Mouse (Mus musculus) lung, embryonic 14.5 days (tissue): ENCODE results near the gene Sgpp2. TPM values are rescaled to one million over a fixed set of nuclear protein-coding genes. Genes with fewer than 3 reads are reported as not detected.
A peak's percentile ranks its signal among the peaks of the same experiment; 100 is the strongest.

Source experiments
- ATAC-seq: fragments of 200-750 bp; cut with Nextera tagmentation; 2 replicates; pipeline ENCODE4 v1.8.0; 2017; ENCODE audit warnings: mild to moderate bottlenecking, moderate TSS enrichment, moderate library complexity; ENCODE audit not compliant: insufficient read depth
- DNase-seq: peaks from one replicate; pipeline ENCODE4 v3.0.0-alpha.2; 2015
- H3K27ac ChIP-seq: fragments of 300-500 bp; sonication (generic); 2 replicates; pipeline ENCODE4 v1.5.1; 2014; ENCODE audit warnings: low read depth, mild to moderate bottlenecking, moderate library complexity
- H3K27me3 ChIP-seq: fragments of 300-500 bp; sonication (generic); 2 replicates; pipeline ENCODE4 v1.6.1; 2014; ENCODE audit warnings: low read length, control low read depth; ENCODE audit not compliant: insufficient read depth
- H3K36me3 ChIP-seq: fragments of 300-500 bp; sonication (generic); 2 replicates; pipeline ENCODE4 v1.6.1; 2014; ENCODE audit warnings: control low read depth; ENCODE audit not compliant: insufficient read depth
- H3K4me1 ChIP-seq: fragments of 300-500 bp; sonication (generic); 2 replicates; pipeline ENCODE4 v1.6.1; 2014; ENCODE audit warnings: antibody characterized with exemption, control low read depth; ENCODE audit not compliant: insufficient read depth
- H3K4me2 ChIP-seq: fragments of 300-500 bp; sonication (generic); 2 replicates; pipeline ENCODE4 v1.6.1; 2014; ENCODE audit warnings: mild to moderate bottlenecking
- H3K4me3 ChIP-seq: fragments of 300-500 bp; sonication (generic); 2 replicates; pipeline ENCODE4 v1.5.1; 2014; ENCODE audit warnings: low read depth, low read length
- H3K9ac ChIP-seq: fragments of 300-500 bp; sonication (generic); 2 replicates; pipeline ENCODE4 v1.6.1; 2014
- H3K9me3 ChIP-seq: fragments of 300-500 bp; sonication (generic); 2 replicates; pipeline ENCODE4 v1.6.1; 2016; ENCODE audit warnings: low read depth, low read length, control low read depth
- CTCF ChIP-seq: IDR thresholded peaks from 2 replicates; pipeline ENCODE4 v1.5.1; 2016; ENCODE audit warnings: antibody characterized with exemption, low read depth
- WGBS: fragments of 180-500 bp; shearing (Covaris S2); extraction: QIAGEN DNeasy Blood & Tissue Kit; methylation state at CpG from one replicate; pipeline ENCODE4 v1.1.7; 2014; 5-methylcytosine and 5-hydroxymethylcytosine counted together
- polyA plus RNA-seq: library from polyadenylated mRNA; unstranded; fragments of >200 nt; fragmentation: Nextera tagmentation; extraction: Ambion mirVana; gene quantifications from 2 replicates; pipeline ENCODE4 v1.2.1, GENCODE M21; 2014

Sgpp2 gene
- polyA plus RNA-seq, 1 experiment from 2014 or later, result 1.0 TPM

DNA sequence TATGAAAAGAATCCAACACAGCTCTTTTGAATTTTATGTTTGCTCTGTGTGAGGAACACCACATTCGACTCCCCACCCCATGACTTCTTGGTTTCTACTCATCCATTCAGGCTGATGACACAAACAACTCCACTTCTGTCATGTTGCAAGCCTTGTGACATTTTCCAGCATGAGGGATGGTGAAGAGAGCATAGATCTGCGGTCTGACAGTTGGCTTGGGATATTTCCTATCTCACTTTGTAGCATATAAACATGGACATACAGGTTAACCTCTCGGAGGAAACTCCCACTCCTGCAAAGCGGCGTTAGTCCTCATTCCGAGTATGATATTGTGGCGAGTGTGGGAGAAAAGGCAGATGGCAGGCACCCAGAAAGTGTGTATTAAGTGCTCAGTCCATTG lies 27.6 kb downstream of the Sgpp2 start:
- no peak; the same call in 1 of the 2 replicates for ATAC-seq
- WGBS, result 32% methylated on average over 7 of the region's 7 CpGs
- H3K27ac ChIP-seq, result peak overlapping the region; percentile 56; the same call in 1 of the 2 replicates

DNA sequence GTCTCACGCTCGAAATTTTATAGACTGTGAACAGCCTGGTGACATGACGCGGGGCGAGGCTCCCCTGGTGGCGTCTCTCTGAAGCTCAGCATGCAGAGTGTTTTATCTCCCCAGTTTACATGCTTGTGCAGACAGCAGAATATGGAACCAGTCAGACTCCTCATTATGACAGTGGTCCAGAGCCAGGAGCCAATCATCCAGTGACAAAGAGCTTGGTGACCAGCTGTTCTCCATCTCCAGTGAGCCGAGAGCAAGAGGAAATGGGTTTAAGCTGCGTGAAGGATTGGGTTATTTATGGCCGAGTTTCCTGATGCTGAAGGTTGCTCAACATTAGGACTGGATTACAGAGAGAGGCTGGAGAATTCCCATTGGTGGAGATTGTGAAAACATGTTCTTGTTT lies 28.1 kb downstream of the Sgpp2 start:
- 37% methylated on average over 9 of the region's 9 CpGs for WGBS
- DNase-seq, result peak; percentile 94
- Histone ChIP-seq H3K4me3 (no peak overlapping the region), H3K4me2 (peak overlapping the region; percentile 14; the same call in 1 of the 2 replicates), H3K9me3 (no peaks in the 10 kb centered on the region), H3K36me3 (no peaks in the 10 kb centered on the region), H3K9ac (no peak overlapping the region), H3K27ac (peak overlapping the region; percentile 56), H3K27me3 (no peaks in the 10 kb centered on the region), H3K4me1 (0 out of 2 replicates have a peak, but pooled peaks cover 7% of the 10 kb centered on the region)
- peak; percentile 81 for TF ChIP-seq CTCF
- peak; percentile 98 for ATAC-seq

More for the DNA sequence above, 27.6 kb downstream of the Sgpp2 start:
- no peak overlapping the region for H3K9ac ChIP-seq
- no peak for DNase-seq
- H3K4me3 ChIP-seq, result no peak overlapping the region
- H3K4me1 ChIP-seq, result 0 out of 2 replicates have a peak, but pooled peaks cover 5% of the 10 kb centered on the region
- no peaks in the 10 kb centered on the region for H3K9me3 ChIP-seq
- no peak for TF ChIP-seq CTCF
- H3K4me2 ChIP-seq, result peak overlapping the region; percentile 14; the same call in 1 of the 2 replicates
- H3K36me3 ChIP-seq, result no peaks in the 10 kb centered on the region
- no peaks in the 10 kb centered on the region for H3K27me3 ChIP-seq

DNA sequence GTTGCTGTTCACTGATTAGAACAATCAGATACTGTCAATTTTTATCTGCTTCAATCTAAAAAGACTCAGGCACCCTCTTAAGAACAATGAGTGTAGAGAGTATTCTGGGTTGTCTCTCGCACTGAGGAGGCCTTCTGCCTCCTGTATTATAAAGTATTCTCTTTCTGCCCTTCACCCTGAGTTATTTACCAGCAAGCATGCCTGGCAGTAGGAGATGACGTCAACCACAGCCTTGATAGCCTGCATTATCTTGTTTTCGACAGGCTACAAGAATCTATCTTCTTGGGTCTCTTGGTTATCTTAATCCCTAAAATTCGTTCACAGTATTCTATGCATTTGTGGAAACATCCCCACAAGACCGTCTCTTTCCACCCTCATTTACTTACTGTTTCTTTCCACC lies 29.8 kb downstream of the Sgpp2 start:
- no peak overlapping the region for H3K27ac ChIP-seq
- 0 out of 2 replicates have a peak, but pooled peaks cover 7% of the 10 kb centered on the region for H3K4me1 ChIP-seq
- H3K27me3 ChIP-seq, result no peaks in the 10 kb centered on the region
- no peak for TF ChIP-seq CTCF
- no peak overlapping the region for H3K4me3 ChIP-seq
- DNase-seq, result no peak
- H3K9me3 ChIP-seq, result no peaks in the 10 kb centered on the region
- WGBS, result 34% methylated on average over 5 of the region's 5 CpGs
- no peaks in the 10 kb centered on the region for H3K36me3 ChIP-seq
- H3K4me2 ChIP-seq, result no peak overlapping the region
- H3K9ac ChIP-seq, result no peak overlapping the region
- no peak for ATAC-seq

DNA sequence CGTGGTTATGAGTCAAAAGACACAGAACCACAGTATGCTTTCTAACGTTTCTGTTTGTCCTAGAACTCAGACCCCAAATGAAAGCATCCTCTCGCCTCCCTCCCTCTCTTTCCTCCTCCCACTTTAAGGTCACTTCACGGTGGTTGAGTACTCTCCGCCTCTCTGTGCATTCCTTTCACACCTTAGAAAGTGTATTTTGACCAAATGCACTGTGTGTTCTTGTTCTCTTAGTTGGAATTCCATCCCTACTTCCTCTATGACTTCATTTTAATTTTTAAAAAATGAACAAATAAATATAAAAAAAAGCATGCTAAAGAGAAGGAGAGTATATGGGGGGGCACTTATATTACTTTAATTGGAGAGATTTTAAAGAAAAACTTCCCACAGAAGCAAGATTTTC lies 30.4 kb downstream of the Sgpp2 start:
- H3K27ac ChIP-seq, result no peak overlapping the region
- H3K4me2 ChIP-seq, result no peak overlapping the region
- no peak overlapping the region for H3K9ac ChIP-seq
- no peak for TF ChIP-seq CTCF
- DNase-seq (no peak), ATAC-seq (no peak)
- H3K9me3 ChIP-seq, result no peaks in the 10 kb centered on the region
- no peaks in the 10 kb centered on the region for H3K36me3 ChIP-seq
- H3K4me1 ChIP-seq, result 0 out of 2 replicates have a peak, but pooled peaks cover 7% of the 10 kb centered on the region
- WGBS, result 42% methylated on average over 5 of the region's 5 CpGs
- H3K27me3 ChIP-seq, result no peaks in the 10 kb centered on the region
- H3K4me3 ChIP-seq, result no peak overlapping the region

DNA sequence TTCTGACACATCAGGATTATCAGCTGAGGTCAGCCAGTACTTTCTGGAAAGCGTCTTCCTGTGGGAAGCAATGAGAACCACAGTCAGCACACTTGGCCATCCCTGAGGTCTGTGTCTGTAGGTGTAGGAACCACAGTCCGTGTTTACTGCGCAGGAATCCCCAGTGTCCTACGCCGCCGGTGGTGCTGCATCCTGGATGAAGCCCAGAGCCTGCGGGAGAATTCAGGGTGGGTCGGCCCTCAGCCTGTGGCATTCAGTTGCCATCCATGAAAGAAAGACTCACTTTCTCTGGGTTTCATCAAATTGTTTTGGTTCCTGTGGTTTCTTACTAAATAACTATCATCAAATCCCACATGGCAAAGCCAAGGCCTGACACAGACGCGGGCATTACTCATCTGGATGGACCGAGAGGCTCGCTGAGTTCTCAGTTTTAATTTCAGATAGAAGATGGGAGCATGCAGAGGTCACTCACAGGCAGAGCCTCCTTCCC lies 37.2 kb downstream of the Sgpp2 start:
- H3K9me3 ChIP-seq, result no peaks in the 10 kb centered on the region
- TF ChIP-seq CTCF, result no peak
- ATAC-seq, result no peak
- DNase-seq, result no peak
- no peak overlapping the region for H3K27ac ChIP-seq
- WGBS, result 79% methylated on average over 12 of the region's 12 CpGs
- no peak overlapping the region for H3K9ac ChIP-seq
- H3K4me2 ChIP-seq, result no peak overlapping the region
- no peaks in the 10 kb centered on the region for H3K36me3 ChIP-seq
- H3K4me1 ChIP-seq, result 0 out of 2 replicates have a peak, but pooled peaks cover 3% of the 10 kb centered on the region
- no peaks in the 10 kb centered on the region for H3K27me3 ChIP-seq
- no peak overlapping the region for H3K4me3 ChIP-seq

DNA sequence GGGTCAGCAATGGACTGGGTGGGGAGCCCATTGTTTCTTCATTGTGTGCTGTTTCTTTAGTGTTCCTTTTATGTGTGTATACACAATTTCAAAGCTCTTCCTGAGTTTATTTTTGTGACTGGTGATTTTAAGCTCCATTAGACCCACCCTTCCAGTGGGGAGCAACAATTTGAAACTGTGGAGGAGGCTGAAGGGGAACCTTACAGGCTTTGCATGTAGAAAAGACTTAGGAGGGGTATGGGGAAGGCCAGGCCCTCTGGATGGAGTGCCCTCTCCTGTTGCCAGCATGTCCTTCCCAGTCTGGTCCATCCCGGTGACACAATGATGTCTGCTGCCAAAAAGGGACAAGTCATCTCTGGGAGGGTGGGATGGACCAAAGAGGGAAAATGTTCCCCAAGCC lies 39.1 kb downstream of the Sgpp2 start:
- no peak for ATAC-seq
- Histone ChIP-seq H3K36me3 (no peaks in the 10 kb centered on the region), H3K4me2 (no peak overlapping the region), H3K4me1 (no peaks in the 10 kb centered on the region), H3K9me3 (no peaks in the 10 kb centered on the region), H3K4me3 (no peak overlapping the region), H3K27ac (no peak overlapping the region), H3K27me3 (no peaks in the 10 kb centered on the region), H3K9ac (no peak overlapping the region)
- no peak for TF ChIP-seq CTCF
- DNase-seq, result no peak
- 87% methylated on average over 1 of the region's 1 CpGs for WGBS

DNA sequence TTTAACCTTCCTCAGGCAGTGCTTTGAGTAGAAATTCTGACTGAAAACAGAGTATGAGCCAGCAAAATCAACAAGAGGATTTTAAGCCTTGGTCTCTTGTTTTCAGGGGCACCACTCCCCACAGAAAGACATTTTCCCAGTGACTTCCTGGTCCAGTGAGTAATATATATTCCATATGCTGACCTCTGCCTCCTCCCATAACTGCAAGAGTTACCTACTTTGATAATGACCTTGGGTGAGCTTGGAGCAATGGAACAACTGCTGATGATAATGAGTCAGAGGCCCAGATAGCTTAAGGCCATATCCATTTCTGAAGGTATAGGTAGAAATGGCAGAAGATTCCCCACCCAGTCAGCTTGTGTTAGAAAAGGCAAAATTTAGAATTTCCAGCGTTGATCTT lies 43.1 kb downstream of the Sgpp2 start:
- Histone ChIP-seq H3K9me3 (no peaks in the 10 kb centered on the region), H3K27me3 (no peaks in the 10 kb centered on the region), H3K4me3 (no peak overlapping the region), H3K9ac (no peak overlapping the region), H3K4me1 (peaks cover 4% of the 10 kb centered on the region), H3K27ac (no peak overlapping the region), H3K4me2 (no peak overlapping the region), H3K36me3 (no peaks in the 10 kb centered on the region)
- no peak for ATAC-seq
- TF ChIP-seq CTCF, result no peak
- DNase-seq, result no peak
- WGBS, result 76% methylated on average over 1 of the region's 1 CpGs
